Mouse (Mus musculus): ENCODE results near the gene Palm3.

GRCm38 (mm10) chr8:84070241-84070640 is 49.0 kb downstream of the Palm3 start:
- TF ChIP-seq CTCF (IDR thresholded peaks at IDR 0.05; ENCODE audit: control insufficient read depth, insufficient read depth, low read length), result no peak
- no peak for TF ChIP-seq POLR2A (IDR thresholded peaks at IDR 0.05; ENCODE audit: borderline replicate concordance, control insufficient read depth, low read depth, low read length)

Data from bone marrow, adult 2 months (tissue).